Mouse (Mus musculus) C2C12 (cell line): ENCODE results near the gene Zfhx3.

Experiments used
- CEBPB ChIP-seq: IDR thresholded peaks from one replicate; pipeline ENCODE4 v1.6.1; 2011; ENCODE audit warnings: low read depth, mild to moderate bottlenecking, control low read depth, moderate library complexity
- CTCF ChIP-seq: IDR thresholded peaks from one replicate; pipeline ENCODE4 v1.5.1; 2011; ENCODE audit not compliant: control insufficient read depth, insufficient read depth, insufficient read length
- FOSL1 ChIP-seq: IDR thresholded peaks from one replicate; pipeline ENCODE4 v1.8.0; 2011; ENCODE audit warnings: mild to moderate bottlenecking, low read length; ENCODE audit not compliant: poor library complexity, insufficient read depth, severe bottlenecking
- MAX ChIP-seq: IDR thresholded peaks from one replicate; pipeline ENCODE4 v1.6.1; 2011; ENCODE audit warnings: mild to moderate bottlenecking, control low read depth
- MYOD1 ChIP-seq: IDR thresholded peaks from one replicate; pipeline ENCODE4 v1.6.1; 2011; ENCODE audit warnings: low read depth; ENCODE audit not compliant: control insufficient read depth, insufficient read length
- MYOG ChIP-seq: IDR thresholded peaks from one replicate; pipeline ENCODE4 v1.6.1; 2011; ENCODE audit not compliant: control insufficient read depth, insufficient read length; ENCODE audit errors: extremely low read depth
- USF1 ChIP-seq: IDR thresholded peaks from one replicate; pipeline ENCODE4 v1.6.1; 2011; ENCODE audit warnings: low read depth, mild to moderate bottlenecking, control low read depth, moderate library complexity

- TF ChIP-seq CTCF, result no peak
- no peak for TF ChIP-seq MYOD1
- no peak for TF ChIP-seq MAX
- no peak for TF ChIP-seq CEBPB
- no peak for TF ChIP-seq FOSL1
- no peak for TF ChIP-seq MYOG
- TF ChIP-seq USF1, result no peak
Observed at GRCm38 (mm10) chr8:108942686-108943085, 1000.2 kb downstream of the Zfhx3 start.
